Mouse (Mus musculus) forebrain, embryonic 16.5 days (tissue): Measurements from ENCODE around the gene Cd180. TPM values are rescaled to one million over a fixed set of nuclear protein-coding genes. Genes with fewer than 3 reads are reported as not detected.

ENCODE experiments used
- ATAC-seq: fragments of 200-750 bp; cut with Nextera tagmentation; 2 replicates; pipeline ENCODE4 v1.8.0; 2017; ENCODE audit warnings: mild to moderate bottlenecking, moderate library complexity
- H3K27ac ChIP-seq: fragments of 300-500 bp; sonication (generic); 2 replicates; pipeline ENCODE4 v1.5.1; 2014; ENCODE audit warnings: low read length, control low read depth
- H3K27me3 ChIP-seq: fragments of 300-500 bp; sonication (generic); replicated peaks from 2 replicates; pipeline ENCODE4 v1.6.1; 2014; ENCODE audit warnings: low read length; ENCODE audit not compliant: control insufficient read depth, insufficient read depth
- H3K36me3 ChIP-seq: fragments of 300-500 bp; sonication (generic); 2 replicates; pipeline ENCODE4 v1.6.1; 2014; ENCODE audit not compliant: control insufficient read depth, insufficient read depth
- H3K4me1 ChIP-seq: fragments of 300-500 bp; sonication (generic); replicated peaks from 2 replicates; pipeline ENCODE4 v1.6.1; 2014; ENCODE audit warnings: low read length; ENCODE audit not compliant: control insufficient read depth, insufficient read depth
- H3K4me2 ChIP-seq: fragments of 300-500 bp; sonication (generic); 2 replicates; pipeline ENCODE4 v1.6.1; 2014; ENCODE audit warnings: mild to moderate bottlenecking, low read length, control low read depth
- H3K4me3 ChIP-seq: fragments of 300-500 bp; sonication (generic); replicated peaks from 2 replicates; pipeline ENCODE4 v1.5.1; 2014; ENCODE audit warnings: mild to moderate bottlenecking, low read length, control low read depth
- H3K9ac ChIP-seq: fragments of 300-500 bp; sonication (generic); replicated peaks from 2 replicates; pipeline ENCODE4 v1.6.1; 2014; ENCODE audit warnings: low read depth, low read length, control low read depth
- H3K9me3 ChIP-seq: fragments of 300-500 bp; sonication (generic); 2 replicates; pipeline ENCODE4 v1.6.1; 2016; ENCODE audit warnings: low read length; ENCODE audit not compliant: control insufficient read depth
- WGBS: fragments of 180-500 bp; shearing (Covaris S2); extraction: QIAGEN DNeasy Blood & Tissue Kit; methylation state at CpG from one replicate; pipeline ENCODE4 v1.1.7; 2014; 5-methylcytosine and 5-hydroxymethylcytosine counted together
- polyA plus RNA-seq: library from polyadenylated mRNA; unstranded; fragments of >200 nt; fragmentation: Nextera tagmentation; extraction: Ambion mirVana; gene quantifications from 2 replicates; pipeline ENCODE4 v1.2.1, GENCODE M21; 2015

The Cd180 gene
- polyA plus RNA-seq, 1 experiment from 2014 or later = 0.23 TPM

- WGBS = 57% methylated on average over 3 of the region's 3 CpGs
- peaks cover 3% of the 10 kb centered on the region; the same call in 1 of the 2 replicates for H3K4me1 ChIP-seq
Observed at GRCm38 (mm10) chr13:102779275-102779674, 85.9 kb downstream of the Cd180 start.

GRCm38 (mm10) chr13:102783531-102784310 lies 90.4 kb downstream of the Cd180 start:
- Histone ChIP-seq H3K9me3 (no peaks in the 10 kb centered on the region), H3K4me3 (no peak overlapping the region), H3K4me2 (no peak overlapping the region), H3K9ac (no peak overlapping the region), H3K36me3 (no peaks in the 10 kb centered on the region), H3K4me1 (peaks cover 3% of the 10 kb centered on the region; the same call in 1 of the 2 replicates), H3K27me3 (no peaks in the 10 kb centered on the region), H3K27ac (no peak overlapping the region; the same call in 1 of the 2 replicates)
- ATAC-seq = peak; percentile 33; the same call in 1 of the 2 replicates
- 31% methylated on average over 7 of the region's 7 CpGs for WGBS

More at GRCm38 (mm10) chr13:102779275-102779674, 85.9 kb downstream of the Cd180 start:
- Histone ChIP-seq H3K9me3 (no peaks in the 10 kb centered on the region), H3K27me3 (no peaks in the 10 kb centered on the region), H3K4me2 (no peak overlapping the region), H3K9ac (no peak overlapping the region), H3K27ac (no peak overlapping the region), H3K36me3 (no peaks in the 10 kb centered on the region), H3K4me3 (no peak overlapping the region)
- ATAC-seq = peak; percentile 67

- H3K27ac ChIP-seq = no peak overlapping the region
- 84% methylated on average over 10 of the region's 10 CpGs for WGBS
- H3K9me3 ChIP-seq = no peaks in the 10 kb centered on the region
- no peaks in the 10 kb centered on the region for H3K36me3 ChIP-seq
- H3K4me2 ChIP-seq = no peak overlapping the region
- no peaks in the 10 kb centered on the region for H3K27me3 ChIP-seq
- H3K4me1 ChIP-seq = peaks cover 3% of the 10 kb centered on the region; the same call in 1 of the 2 replicates
- H3K9ac ChIP-seq = no peak overlapping the region
- H3K4me3 ChIP-seq = no peak overlapping the region
- ATAC-seq = no peak
Observed at GRCm38 (mm10) chr13:102786666-102787230, 93.4 kb downstream of the Cd180 start.
